Mouse (Mus musculus): ENCODE results near the gene Ufsp1. TPM values are rescaled to one million over a fixed set of nuclear protein-coding genes. Genes with fewer than 3 reads are reported as not detected.

The Ufsp1 gene
- polyA plus RNA-seq, 1 experiment from 2014 or later: 8.6 TPM

- H3K36me3 ChIP-seq (ENCODE audit: control insufficient read depth, insufficient read depth, low read length): peaks cover 34% of the 10 kb centered on the region
- no peaks in the 10 kb centered on the region for H3K9me3 ChIP-seq (replicated peaks; ENCODE audit: control insufficient read depth, low read length)
- H3K4me3 ChIP-seq (replicated peaks; ENCODE audit: low read length): peak overlapping the region; percentile 94
- H3K4me2 ChIP-seq (ENCODE audit: low read depth, low read length): peak overlapping the region; percentile 60
- no peaks in the 10 kb centered on the region for H3K27me3 ChIP-seq (ENCODE audit: control insufficient read depth, insufficient read depth, low read length)
- peaks cover 26% of the 10 kb centered on the region for H3K4me1 ChIP-seq (ENCODE audit: control insufficient read depth, insufficient read depth, low read length)
- no peak overlapping the region for H3K27ac ChIP-seq (ENCODE audit: low read length)
- WGBS: 47% methylated on average over 3 of the region's 3 CpGs
- no peak for ATAC-seq (ENCODE audit: insufficient read depth, low FRiP score)
- peak overlapping the region; percentile 97 for H3K9ac ChIP-seq (ENCODE audit: low read length)
These were observed 11.4 kb downstream of the Ufsp1 start for GRCm38 (mm10) chr5:137305822-137306221.

DNA sequence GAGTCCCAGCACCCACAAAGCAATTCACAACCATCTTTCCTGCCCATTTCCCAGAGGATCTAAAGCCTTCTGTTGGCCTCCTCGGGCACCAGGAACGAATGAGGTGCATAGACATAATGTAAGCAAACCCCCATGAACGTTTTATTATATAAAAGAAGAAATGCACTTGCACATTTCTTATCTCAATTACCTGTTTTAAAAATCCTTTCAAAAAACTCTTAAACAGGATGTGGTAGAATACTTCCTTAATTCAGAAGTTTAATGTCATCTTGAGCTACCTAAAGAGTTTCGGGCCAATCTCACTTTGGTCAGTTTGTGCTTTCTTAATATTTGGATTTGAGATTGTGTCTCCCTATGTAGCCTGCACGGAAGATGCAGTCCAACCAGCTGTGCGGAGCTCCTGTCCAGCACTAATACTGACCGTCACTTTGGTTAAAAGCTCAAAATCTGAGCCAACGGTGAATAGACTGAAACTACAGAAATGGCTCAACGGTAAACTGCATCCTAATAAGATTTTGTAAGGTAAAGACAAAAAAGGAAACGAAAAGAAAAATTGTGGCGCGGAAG lies 12.1 kb downstream of the Ufsp1 start:
- Histone ChIP-seq H3K4me1 (ENCODE audit: control insufficient read depth, insufficient read depth, low read length) (peaks cover 26% of the 10 kb centered on the region), H3K9ac (ENCODE audit: low read length) (peak overlapping the region; percentile 97), H3K27me3 (ENCODE audit: control insufficient read depth, insufficient read depth, low read length) (no peaks in the 10 kb centered on the region), H3K36me3 (ENCODE audit: control insufficient read depth, insufficient read depth, low read length) (peaks cover 34% of the 10 kb centered on the region), H3K4me3 (replicated peaks; ENCODE audit: low read length) (peak overlapping the region; percentile 94), H3K9me3 (replicated peaks; ENCODE audit: control insufficient read depth, low read length) (no peaks in the 10 kb centered on the region), H3K27ac (ENCODE audit: low read length) (peak overlapping the region; percentile 91; the same call in 1 of the 2 replicates), H3K4me2 (ENCODE audit: low read depth, low read length) (peak overlapping the region; percentile 60)
- WGBS: 8% methylated on average over 12 of the region's 12 CpGs
- no peak for ATAC-seq (ENCODE audit: insufficient read depth, low FRiP score)

DNA sequence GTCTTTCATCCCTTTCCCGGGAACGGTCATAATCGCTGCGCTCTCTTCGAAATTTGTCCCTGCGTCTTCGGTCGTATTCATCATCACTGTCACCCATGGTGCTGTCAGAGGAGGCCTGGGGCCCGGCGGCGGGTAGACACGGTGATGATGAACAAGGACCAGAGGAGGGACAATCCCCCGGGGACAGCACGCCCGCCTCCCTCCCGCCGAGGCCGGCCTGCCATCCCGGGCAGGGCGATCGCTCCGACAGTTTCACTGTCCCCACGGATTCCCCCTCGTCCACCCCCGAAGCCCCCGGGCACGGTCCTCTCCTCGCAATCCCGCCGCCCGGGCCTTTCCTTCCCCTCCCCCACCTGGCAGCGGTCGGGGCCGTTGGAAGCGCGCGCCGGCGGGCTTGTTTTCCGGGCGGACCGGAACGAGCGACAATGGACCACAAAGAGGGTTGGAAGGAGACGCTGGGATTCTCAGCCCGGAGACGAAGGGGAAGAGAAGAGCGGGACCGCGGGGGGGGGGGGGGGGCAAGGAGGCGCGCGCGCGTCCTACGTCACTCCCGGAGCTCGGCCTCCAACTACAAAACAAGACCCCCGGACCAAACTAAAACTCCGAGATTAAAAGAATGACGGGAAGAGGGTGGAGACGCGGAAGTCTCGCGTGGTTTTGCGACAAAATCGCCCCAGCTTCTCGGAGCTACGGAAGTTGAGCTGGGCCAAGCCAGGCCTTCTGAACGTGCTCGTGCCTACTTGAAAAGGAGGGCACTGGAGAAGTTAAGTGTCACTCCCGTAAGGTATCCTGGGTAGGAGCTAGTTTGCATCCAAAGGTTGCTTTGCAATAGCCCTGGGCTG lies 12.9 kb downstream of the Ufsp1 start, which contains the start of gene Srrt:
Gene Srrt (minus strand): TSS at position 604 of the 842 bp plus-strand sequence.
- H3K36me3 ChIP-seq (ENCODE audit: control insufficient read depth, insufficient read depth, low read length): peaks cover 28% of the 10 kb centered on the region
- peak; percentile 87 for ATAC-seq (ENCODE audit: insufficient read depth, low FRiP score)
- 0% methylated on average over 63 of the region's 72 CpGs for WGBS

GRCm38 (mm10) chr5:137308356-137308755 lies 13.9 kb downstream of the Ufsp1 start:
- H3K9ac ChIP-seq (ENCODE audit: low read length): peak overlapping the region; percentile 97
- peaks cover 39% of the 10 kb centered on the region for H3K4me1 ChIP-seq (ENCODE audit: control insufficient read depth, insufficient read depth, low read length)
- peak overlapping the region; percentile 91 for H3K27ac ChIP-seq (ENCODE audit: low read length)
- no peaks in the 10 kb centered on the region for H3K27me3 ChIP-seq (ENCODE audit: control insufficient read depth, insufficient read depth, low read length)
- peaks cover 22% of the 10 kb centered on the region for H3K36me3 ChIP-seq (ENCODE audit: control insufficient read depth, insufficient read depth, low read length)
- H3K9me3 ChIP-seq (replicated peaks; ENCODE audit: control insufficient read depth, low read length): no peaks in the 10 kb centered on the region
- WGBS: 94% methylated on average over 4 of the region's 4 CpGs
- H3K4me2 ChIP-seq (ENCODE audit: low read depth, low read length): peak overlapping the region; percentile 67
- ATAC-seq (ENCODE audit: insufficient read depth, low FRiP score): no peak
- peak overlapping the region; percentile 94 for H3K4me3 ChIP-seq (replicated peaks; ENCODE audit: low read length)

More for the DNA sequence above, 12.9 kb downstream of the Ufsp1 start, which contains the start of gene Srrt:
- peaks cover 30% of the 10 kb centered on the region for H3K4me1 ChIP-seq (ENCODE audit: control insufficient read depth, insufficient read depth, low read length)
- H3K9ac ChIP-seq (ENCODE audit: low read length): peak within 1 kb of the TSS; percentile 97
- no peaks in the 10 kb centered on the region for H3K9me3 ChIP-seq (replicated peaks; ENCODE audit: control insufficient read depth, low read length)
- peak within 1 kb of the TSS; percentile 94 for H3K4me3 ChIP-seq (replicated peaks; ENCODE audit: low read length)
- H3K4me2 ChIP-seq (ENCODE audit: low read depth, low read length): peak within 1 kb of the TSS; percentile 67
- peak within 1 kb of the TSS; percentile 91 for H3K27ac ChIP-seq (ENCODE audit: low read length)
- H3K27me3 ChIP-seq (ENCODE audit: control insufficient read depth, insufficient read depth, low read length): no peaks in the 10 kb centered on the region

GRCm38 (mm10) chr5:137313466-137314192 lies 19.2 kb downstream of the Ufsp1 start:
- Histone ChIP-seq H3K27ac (ENCODE audit: low read length) (peak overlapping the region; percentile 90), H3K9me3 (replicated peaks; ENCODE audit: control insufficient read depth, low read length) (no peaks in the 10 kb centered on the region), H3K4me2 (ENCODE audit: low read depth, low read length) (peak overlapping the region; percentile 90), H3K9ac (ENCODE audit: low read length) (peak overlapping the region; percentile 83), H3K36me3 (ENCODE audit: control insufficient read depth, insufficient read depth, low read length) (peaks cover 18% of the 10 kb centered on the region), H3K27me3 (ENCODE audit: control insufficient read depth, insufficient read depth, low read length) (no peaks in the 10 kb centered on the region), H3K4me1 (ENCODE audit: control insufficient read depth, insufficient read depth, low read length) (peaks cover 25% of the 10 kb centered on the region), H3K4me3 (replicated peaks; ENCODE audit: low read length) (peak overlapping the region; percentile 58)
- no peak for ATAC-seq (ENCODE audit: insufficient read depth, low FRiP score)
- WGBS: under 1% methylated on average over 22 of the region's 22 CpGs

GRCm38 (mm10) chr5:137314193-137315083 lies 20.0 kb downstream of the Ufsp1 start, which contains the start of gene Trip6:
Trip6 (minus strand) TSS chr5:137314404.
- Histone ChIP-seq H3K36me3 (ENCODE audit: control insufficient read depth, insufficient read depth, low read length) (peaks cover 10% of the 10 kb centered on the region), H3K27ac (ENCODE audit: low read length) (peak within 1 kb of the TSS; percentile 90), H3K27me3 (ENCODE audit: control insufficient read depth, insufficient read depth, low read length) (no peaks in the 10 kb centered on the region), H3K4me3 (replicated peaks; ENCODE audit: low read length) (peak within 1 kb of the TSS; percentile 58), H3K4me2 (ENCODE audit: low read depth, low read length) (peak within 1 kb of the TSS; percentile 90), H3K4me1 (ENCODE audit: control insufficient read depth, insufficient read depth, low read length) (peaks cover 25% of the 10 kb centered on the region), H3K9me3 (replicated peaks; ENCODE audit: control insufficient read depth, low read length) (no peaks in the 10 kb centered on the region), H3K9ac (ENCODE audit: low read length) (peak within 1 kb of the TSS; percentile 83)
- 15% methylated on average over 30 of the region's 30 CpGs for WGBS
- peak; percentile 94 for ATAC-seq (ENCODE audit: insufficient read depth, low FRiP score)

GRCm38 (mm10) chr5:137315084-137315903 lies 20.9 kb downstream of the Ufsp1 start:
- Histone ChIP-seq H3K4me2 (ENCODE audit: low read depth, low read length) (peak overlapping the region; percentile 90), H3K4me3 (replicated peaks; ENCODE audit: low read length) (no peak overlapping the region), H3K27ac (ENCODE audit: low read length) (peak overlapping the region; percentile 90), H3K9me3 (replicated peaks; ENCODE audit: control insufficient read depth, low read length) (no peaks in the 10 kb centered on the region), H3K36me3 (ENCODE audit: control insufficient read depth, insufficient read depth, low read length) (peaks cover 2% of the 10 kb centered on the region; the same call in 1 of the 2 replicates), H3K4me1 (ENCODE audit: control insufficient read depth, insufficient read depth, low read length) (peaks cover 25% of the 10 kb centered on the region), H3K27me3 (ENCODE audit: control insufficient read depth, insufficient read depth, low read length) (no peaks in the 10 kb centered on the region), H3K9ac (ENCODE audit: low read length) (peak overlapping the region; percentile 83)
- WGBS: 42% methylated on average over 30 of the region's 30 CpGs
- ATAC-seq (ENCODE audit: insufficient read depth, low FRiP score): 0 out of 2 replicates have a peak, but pooled peaks have one; percentile 0
